Mouse (Mus musculus) left cerebral cortex, adult 9 months (tissue): ENCODE measurements around the gene Gcsh.
A peak's percentile ranks its signal among the peaks of the same experiment; 100 is the strongest.

Experiments used
- DNase-seq, 2 experiments: peaks; one replicate each; pipeline ENCODE4 v3.0.0; 2022; ENCODE audit warnings: low spot score in 2 of 2

Gcsh gene

DNA sequence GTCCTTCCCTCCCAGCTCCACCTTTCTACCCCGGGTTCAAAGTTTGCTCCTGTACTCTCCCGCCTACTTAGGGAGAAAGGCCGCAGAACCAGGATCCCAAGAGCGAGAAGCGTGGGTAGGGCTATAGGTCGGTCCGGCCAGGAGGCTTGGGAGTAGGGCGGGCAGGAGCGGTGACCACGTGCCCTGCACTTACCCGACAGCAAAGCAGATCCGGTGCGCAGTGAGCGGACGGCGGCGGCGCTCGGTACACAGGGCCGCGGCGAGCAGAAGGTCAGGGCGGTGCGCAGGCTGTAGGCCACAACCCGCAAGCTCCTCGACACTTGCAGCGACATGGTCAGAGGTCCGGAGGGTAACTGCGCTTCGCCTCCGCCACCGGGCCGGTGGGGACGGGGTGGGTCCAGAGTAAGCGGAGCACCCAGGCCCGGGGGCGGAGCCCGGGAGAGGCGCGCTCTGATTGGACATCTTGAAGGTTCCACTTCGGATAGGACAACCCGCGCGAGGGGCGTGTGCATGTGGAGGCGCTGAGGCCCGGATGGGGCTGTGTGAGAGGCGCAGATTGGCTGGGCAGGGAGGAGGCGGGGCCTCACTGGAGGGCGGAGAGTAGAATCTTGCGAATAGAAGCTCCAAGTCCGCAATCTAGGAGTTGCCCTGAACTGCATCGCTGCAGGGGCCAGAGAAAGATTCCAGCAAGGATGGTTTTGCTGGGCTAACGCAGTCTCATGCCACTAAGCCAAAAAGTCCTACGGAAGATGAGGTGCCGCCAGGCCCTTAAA lies at the start of gene Gcsh:
TSS of gene Gcsh (minus strand) at position 443 of the 773 bp plus-strand sequence.
- peak; percentile 93 to 98 for DNase-seq

DNA sequence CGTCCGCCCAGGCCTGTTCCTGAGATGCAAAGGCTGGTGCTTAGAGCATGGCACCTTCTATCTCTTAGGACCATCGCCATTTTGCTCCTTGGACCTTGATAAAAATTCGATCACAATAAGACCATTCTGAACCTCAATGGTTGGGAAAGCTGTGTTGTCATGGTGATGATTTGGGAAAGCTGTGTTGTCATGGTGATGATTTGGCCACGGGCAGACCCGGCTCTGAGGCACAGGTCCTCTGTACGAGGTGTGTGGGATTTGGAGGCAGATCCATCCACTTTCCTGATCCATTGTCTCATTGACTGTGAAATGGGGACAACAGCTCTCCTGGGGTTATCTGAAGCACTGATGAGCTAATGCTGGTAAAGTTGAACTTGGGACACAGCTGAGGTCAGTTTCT lies 46.5 kb upstream of the Gcsh start:
- peak in 1 of 2 experiments; percentile 3 for DNase-seq

DNA sequence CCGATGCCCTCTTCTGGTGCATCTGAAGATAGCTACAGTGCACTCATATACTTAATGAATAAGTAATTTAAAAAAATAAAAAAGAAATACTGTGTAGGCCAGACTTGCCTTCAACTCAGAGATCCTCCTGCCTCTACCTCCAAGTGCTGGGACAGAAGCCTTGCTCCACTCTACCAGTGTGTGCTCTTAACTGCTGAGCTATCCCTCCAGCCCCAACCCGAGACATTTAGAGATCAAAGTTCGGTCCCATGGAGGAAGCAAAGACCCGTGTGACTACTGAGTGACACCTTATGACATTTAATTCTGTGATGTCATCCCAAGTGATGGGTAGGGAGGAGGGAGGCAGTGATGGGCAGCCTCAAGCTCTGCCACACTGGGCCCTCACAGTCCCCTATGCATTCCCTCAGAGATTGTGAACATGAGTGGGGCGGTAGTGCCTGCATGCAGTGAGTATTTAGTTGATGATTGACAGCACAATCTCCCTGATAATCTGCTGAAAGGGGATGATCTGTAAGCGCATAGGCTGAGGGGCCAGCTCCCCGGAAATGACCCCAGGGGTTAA lies 44.1 kb upstream of the Gcsh start:
- no peak for DNase-seq

DNA sequence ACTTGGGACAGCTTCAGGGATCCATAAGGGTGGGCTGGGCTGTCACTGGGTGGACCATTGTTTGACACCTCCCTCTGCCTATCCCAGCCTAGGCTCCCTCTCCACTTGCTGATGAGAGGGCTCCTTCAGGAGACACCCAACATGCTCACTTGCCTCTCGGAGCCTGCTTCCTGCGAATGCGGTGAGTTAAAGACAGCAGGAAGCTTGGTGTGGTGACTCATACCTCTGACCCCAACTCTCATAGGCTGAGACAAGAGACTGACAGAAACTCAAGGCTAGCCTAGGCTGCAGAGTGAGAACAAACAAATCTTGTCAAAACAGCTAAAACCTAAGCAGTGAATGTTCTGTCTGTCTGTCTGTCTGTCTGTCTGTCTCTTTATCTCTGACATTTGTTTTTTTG lies 40.1 kb upstream of the Gcsh start:
- DNase-seq = no peak

DNA sequence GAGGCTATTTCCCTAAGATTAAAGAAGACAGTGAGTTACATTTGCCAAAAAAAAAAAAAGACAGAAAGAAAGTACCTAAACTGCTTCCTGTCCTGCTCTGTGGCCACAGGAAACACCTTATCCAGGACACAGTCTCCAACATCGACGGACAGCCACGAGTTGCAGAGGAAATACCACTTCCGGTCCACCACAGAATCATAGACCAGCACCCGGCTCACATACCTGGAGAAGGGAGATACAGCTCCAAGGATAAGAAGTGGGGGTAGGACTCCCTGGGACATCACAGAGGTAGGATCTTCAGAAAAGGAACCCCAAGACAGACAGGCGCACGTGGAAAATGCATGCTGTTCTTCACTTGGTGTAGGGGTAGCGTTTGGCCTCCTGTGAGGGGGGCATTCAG lies 39.3 kb upstream of the Gcsh start:
- no peak for DNase-seq

DNA sequence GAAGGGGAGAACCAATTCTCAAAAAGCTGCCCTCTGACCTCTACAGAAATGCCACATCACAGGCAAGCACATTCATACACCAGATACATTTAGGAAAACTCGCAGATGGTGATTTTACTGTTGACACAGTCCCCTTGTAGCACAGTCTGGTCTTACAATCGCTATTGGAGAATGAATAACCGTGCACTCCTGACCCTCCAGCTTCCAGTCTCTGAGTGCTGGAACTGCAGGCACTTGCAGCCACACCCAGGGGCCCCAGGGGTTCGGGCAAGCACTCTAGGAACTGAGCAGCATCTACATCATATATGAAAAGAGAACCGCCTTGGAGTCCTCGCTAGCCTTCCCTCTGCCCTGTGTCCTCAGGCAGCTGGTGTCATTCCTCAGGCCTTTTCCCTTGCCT lies 38.1 kb upstream of the Gcsh start:
- DNase-seq = no peak

DNA sequence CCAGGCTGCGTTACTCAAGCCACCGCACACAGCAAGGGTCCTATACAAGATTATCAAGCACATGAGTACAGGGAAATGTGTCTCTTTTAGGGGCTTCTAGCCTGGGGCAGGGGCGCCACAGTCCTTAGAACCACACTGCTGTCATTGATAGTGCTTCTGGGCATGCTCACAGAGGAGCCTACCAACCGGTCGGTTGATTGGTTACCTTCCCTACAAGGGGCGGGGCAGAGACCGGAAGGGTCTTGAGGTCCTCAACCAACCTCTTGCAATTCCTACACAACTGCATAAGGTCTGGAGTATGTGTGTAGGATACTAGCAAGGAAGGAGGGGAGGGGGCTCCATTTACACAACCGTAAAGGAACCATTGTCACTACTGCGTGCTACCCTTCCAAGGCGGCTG lies 35.3 kb upstream of the Gcsh start:
- no peak for DNase-seq

DNA sequence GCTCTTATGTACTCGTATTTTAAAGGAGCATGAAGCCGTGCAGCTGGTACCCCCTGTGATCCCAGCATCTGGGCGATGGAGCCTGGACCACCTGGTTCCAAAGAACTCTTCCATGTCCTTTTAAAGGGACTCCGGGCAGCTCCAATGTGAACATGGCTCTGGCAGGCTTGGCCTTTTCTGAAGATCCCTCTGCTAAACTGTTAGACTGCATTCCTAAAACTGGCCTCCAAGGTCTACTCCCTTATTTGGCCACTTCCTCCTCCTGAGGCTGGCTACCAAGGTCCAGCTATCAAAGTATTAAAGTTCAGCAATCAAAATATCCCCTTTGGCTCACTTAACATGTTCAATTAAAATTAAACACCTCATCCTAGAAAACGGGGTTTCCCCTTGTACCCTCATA lies 34.3 kb upstream of the Gcsh start:
- DNase-seq = no peak

DNA sequence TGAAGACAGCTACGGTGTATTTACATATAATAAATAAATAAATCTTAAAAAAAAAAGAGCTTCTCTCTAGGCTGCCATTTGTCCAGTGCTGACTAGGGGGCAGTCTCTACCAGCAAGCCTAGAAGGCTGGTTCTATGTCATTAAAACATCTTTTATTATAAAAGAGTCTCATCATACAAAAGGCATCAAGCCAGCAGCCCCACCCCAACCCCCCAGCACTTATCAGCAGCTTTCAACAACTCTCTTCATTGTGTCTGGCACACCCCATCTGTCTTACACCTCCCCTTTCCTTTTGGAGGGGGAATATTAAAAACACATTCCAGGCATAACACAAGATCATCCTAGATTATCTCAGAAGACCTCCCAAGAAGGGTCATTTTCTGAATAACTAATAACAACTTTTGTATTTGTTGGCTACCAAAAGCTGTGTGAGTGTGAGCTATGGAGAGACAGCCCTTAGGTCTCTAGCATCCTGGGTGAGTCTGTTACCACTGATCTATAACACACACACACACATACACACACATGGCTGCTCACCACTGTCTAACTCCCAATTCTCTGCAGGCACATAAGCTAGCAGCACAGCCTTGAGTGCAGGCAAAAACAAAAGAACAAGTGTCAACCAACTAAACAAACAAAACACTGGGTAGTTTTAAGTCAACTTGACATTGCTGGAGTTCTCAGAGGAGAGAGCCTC lies 29.1 kb upstream of the Gcsh start:
- no peak for DNase-seq

DNA sequence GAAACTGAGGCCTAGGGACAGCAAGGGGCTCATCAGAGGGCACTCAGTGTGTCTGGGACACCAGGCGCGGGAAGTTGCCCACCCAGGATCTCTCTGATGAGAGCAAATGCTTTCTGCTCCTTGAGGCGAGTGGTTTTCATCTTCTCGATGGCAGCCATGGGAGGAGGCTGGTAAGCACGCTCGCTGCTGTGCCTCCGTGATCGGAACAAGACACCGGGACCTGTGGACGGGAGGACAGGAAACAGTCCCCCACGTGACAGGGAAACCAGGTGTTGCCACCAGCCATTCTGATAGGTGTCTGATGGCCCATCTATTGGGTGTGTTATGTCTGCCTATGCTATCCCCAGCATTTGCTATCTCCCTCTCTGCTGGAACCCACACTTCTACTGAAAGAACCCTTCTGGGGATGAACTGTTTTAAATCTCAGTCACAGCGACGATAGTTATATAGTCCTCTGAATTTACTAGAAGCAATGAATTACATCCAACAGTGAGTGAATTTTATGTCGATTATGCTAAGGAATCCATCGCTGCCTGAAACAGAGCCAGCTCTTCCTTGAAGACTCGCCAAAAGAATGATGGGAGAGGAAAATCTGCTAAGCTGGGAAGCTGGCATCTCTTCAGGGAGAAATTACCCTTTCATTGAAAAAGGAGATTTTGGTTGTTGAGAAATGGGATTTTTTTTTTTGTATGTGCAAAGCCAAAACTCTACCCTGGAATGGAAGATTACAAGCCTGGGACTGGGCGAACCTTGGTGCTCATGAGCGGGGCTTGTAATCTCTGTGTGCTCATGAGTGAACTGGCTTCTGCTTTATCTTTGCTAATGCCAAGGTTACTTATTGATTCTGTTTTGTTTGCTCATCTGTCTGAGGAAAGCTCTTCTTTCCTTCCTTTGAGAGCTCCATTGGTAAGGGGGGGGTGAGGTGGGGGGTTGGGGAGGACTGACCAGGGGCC lies 26.3 kb upstream of the Gcsh start:
- peak in 1 of 2 experiments; percentile 66 for DNase-seq

DNA sequence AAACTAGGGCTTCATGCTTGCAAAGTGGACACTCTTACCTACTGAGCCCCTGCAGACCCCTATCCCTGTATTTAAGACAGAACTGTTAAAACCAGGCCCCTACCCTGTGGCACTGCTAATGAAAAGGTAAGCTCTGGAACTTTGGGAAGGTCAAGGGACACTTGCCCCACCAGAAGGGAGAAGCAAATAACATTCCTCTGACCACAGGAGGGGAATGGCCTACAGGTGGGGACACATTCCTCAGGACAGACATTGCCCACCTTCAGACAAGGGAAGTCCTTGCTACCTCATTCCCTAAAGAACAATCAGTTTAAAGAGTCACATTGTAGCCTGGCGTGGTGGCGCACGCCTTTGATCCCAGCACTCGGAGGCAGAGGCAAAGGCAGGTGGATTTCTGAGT lies 24.6 kb upstream of the Gcsh start:
- no peak for DNase-seq

DNA sequence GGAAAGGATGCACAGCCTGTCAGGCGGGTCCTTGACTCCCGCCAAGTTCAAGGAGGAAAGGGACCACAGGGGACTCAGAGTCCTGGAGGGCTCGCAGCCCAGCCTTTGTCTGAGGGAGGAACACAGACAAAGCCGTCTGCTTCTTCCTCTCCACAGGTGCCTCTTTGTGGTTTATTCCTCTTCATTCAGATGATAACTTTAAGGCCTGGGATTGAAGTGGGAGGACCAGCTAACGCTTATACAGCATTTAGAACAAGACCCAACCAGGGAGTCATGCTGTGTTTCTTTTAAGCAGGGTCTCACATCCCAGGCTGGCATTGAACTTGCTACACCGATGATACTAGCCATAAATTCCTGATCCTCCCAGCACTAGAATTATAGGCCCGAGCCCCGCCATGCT lies 23.7 kb upstream of the Gcsh start:
- no peak for DNase-seq

DNA sequence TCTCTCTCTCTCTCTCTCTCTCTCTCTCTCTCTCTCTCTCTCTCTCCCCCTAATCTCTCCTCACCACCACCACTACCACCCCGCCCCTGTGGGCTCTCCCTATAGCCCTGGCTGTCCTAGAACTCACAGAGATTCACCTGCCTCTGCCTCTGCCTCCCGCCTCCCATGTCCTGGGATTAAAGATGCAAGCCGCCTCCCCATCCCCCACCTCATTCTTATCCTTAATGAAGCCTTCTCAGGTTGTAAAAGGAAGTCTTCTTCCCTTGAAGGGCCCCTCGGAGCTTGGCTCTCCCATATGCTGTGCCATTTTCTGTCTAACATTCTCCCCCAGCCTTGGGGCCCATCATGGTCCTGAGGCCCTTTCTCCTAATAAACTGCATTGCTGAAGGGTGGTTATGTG lies 22.3 kb upstream of the Gcsh start:
- no peak for DNase-seq

DNA sequence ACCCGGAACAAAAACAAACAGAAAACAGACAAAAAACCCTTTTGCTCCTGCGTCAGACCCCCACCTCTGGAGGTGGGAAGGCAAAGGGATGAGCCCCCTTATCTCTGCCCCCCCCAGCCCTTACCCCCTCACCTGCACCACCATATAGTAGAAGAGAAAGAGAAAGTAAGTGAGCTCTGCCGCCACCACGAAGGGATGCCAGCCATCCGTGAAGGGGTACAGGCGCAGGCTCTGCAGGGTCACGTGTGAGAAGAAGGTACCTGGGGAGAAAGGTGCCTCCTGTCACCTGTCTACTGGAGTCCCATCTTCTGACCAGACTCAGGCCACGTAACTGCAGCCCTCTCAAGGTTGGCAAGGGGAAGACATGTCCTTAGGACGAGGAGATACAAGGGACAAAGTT lies 18.0 kb upstream of the Gcsh start:
- no peak for DNase-seq

DNA sequence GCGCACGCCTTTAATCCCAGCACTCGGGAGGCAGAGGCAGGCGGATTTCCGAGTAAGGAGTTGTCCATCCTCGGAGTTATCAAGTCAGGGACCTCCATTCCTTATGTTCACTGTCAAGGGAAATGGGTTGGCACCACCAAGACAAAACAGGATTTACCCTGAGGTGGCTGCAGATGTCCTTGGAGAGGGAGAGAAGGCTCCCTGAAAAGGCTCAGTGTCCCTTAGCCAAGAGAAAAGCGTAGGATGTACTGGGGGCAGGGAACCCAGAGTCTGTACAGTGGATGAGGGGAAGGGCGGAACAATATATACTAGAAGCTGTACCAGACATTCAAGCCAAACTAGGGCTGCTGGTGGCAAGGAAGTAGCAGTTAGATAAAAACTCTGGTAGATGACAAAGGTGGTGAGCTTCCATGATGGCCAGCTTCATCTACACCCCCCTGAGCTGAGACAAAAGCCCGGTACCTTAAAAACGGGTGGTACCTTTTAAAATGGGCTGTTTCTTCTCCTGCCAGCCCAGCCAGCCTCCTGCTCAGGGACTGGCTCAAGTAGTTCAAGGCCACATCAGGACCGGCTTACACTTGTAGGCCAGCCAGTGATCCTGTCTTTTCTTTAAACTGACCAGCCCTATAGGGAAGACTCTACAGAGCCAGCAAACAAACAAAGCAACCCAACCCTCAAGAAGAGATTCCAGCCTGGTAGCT lies 829 bp upstream of the Gcsh start:
- no peak for DNase-seq

DNA sequence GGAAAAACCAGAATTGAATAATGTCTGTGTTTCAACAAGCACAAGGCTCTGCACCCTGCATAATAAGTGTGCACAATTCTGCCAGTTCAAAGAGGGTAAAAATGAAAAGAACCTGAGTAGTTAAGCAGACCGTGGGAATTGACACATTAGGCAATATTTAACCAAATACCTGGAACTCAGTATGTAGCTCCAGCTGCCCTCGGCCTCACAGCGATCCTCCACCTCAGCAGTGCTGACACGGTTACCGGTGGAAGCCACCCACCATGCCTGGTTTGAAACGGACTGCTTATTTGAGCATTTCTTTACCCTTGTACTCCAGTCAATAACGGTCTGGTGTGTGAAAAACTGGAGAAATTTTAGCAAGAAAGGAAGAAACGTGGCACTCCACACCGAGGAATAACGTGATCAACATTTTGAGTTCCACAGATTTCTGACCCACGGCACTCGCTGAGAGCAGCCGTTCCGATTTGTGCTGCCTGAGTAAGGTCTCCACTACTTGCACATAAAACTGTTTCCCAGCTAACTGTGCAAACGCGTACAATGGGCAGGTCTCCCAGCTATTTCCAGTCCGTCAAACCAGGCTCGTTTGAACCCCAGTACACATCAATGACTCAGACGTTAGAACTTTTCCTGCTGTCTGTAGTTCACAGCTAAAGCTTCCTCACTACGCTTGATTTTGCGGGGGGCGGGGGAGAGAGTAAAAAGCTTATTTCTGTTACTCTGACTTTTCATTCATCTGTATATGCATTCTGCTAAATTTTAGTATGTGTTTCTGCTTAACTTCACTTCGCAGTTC lies 963 bp downstream of the Gcsh start:
- no peak for DNase-seq

DNA sequence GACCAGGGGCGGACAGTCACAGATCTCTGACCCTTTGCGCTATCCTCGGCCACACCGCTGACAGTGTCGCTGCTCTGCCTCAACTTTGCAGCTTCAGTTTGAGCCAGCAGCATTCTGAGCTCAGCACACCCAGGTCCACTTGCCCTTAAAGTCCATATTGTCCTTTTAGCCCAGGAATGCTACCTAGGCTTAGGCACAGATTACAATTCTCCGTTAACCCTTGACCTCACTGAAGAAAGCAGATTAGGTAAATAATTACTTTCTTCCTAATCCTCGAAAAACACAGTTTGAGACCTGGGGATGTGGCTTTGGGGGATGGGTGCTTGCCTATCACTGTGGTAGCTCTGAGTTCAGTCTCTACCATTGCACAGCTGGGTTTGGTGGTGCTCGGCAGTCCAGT lies 2.1 kb downstream of the Gcsh start:
- DNase-seq = no peak

DNA sequence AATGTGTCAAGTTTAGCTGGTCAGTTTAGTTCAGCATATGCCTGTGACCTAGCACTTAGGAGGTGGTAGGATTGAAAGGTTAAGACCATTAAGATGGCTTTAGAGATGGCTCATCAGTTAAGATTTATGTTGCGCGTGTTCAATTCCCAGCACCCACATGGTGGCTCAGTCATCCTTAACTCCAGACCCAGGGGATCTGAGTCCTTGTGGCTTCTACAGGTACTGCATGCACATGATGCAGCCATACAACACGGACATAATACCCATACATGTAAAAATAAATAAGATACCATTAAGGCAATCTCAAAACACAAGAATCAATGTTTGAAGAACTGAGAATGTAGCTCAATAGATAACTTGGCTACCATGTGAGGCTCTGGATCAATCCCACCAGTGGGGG lies 3.5 kb downstream of the Gcsh start:
- no peak for DNase-seq

DNA sequence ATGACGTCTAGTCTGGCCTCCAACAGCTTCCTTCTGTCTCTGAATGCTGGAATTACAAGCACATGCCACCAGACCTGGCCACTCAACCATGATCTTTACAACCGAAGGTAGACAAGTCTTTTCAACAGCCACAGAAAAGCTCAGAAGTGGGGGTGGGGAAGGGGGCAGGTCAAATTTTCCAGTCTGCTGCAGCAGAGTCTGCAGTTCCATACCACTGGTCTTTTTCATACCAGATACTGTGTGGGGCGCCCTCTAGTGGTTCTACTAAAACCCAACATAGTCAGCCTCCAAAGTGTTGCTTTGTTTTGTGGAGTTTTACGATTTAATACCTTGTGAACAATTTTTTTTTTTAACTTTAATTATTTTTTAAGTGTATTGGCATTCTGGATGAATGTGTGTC lies 13.2 kb downstream of the Gcsh start:
- peak in 1 of 2 experiments; percentile 64 for DNase-seq

DNA sequence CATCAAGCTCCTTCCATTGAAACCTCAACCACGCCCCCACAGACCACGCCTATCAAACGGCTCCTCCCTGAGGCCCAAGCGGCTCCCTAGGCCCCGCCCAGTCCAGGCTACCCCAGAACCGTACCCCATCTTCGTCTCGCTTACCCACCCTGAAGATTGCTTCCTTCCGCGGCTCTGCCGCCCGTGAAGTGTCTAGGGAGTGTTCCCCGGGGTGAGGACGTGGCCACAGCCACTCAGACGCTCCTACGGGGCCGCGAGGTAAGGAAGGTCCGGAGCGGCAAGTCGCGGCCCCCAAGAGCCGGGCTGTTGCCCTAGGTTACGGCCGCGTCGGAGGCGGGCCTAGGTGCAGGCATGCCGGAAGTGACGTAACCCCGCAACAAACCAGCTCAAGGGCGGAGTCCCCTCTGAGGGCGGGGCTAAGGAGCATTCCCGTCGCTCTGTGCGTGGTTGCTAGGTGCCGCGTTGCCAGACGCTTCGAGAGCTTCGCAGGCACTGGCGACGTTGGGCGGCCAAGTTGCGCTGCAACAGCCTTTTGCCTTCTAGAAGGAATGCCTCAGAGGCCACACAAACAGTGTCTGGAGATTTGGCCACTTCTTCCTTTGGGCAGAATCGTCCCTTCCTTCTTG lies 14.6 kb downstream of the Gcsh start, which contains the start of gene 1700030J22Rik:
TSS of gene 1700030J22Rik (minus strand) at position 329 of the 626 bp plus-strand sequence.
- DNase-seq = peak; percentile 95 to 98
